Mouse (Mus musculus): ENCODE measurements at regions not wholly inside any gene's neighbourhood (a gene's known extent, or its start where the extent isn't known, plus 50 kb on each side); places are given as distances from the start of the nearest gene placed in this dataset.

DNA sequence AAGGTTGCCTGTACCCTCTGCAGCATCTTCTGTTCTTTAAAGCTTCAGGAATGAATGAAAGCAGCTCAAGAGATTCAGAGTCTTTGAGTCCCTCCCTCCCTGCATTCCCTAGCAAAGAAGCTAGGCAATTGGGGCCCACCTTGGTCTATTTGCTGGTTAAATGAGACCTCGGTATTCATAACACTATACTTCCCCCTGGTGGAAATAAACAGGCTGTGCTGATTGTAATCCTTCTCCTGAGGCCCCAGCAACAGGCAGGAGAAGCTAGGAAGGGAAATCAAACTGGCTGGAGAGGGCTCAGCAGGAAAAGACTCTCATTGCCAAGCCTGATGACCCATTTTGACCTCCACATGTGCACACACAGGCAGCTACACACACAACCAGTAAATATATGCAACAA, 137.1 kb downstream of the Sh3bp4 start:
- peak; percentile 16 to 29 for DNase-seq

DNA sequence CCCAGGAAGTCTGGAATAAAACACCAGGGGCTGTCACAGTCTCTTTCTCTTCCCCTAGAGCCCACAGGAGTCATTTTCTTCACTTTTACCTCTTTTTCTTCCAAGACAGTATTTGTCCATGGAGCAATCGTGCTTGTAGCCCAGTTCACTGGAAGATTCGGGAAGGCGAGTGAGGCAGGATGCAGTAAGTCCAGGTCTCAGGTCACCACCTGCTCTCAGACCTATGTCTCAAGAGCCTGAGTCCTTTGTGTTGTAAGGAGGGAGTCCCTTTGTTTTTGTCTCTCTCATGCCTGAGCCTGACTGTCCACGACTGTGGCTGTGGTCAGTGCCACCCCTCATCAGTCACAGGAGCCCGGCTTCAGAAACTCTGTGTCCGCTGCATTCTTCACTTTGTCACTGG, 140.9 kb downstream of the Sh3bp4 start:
- DNase-seq, result no peak

DNA sequence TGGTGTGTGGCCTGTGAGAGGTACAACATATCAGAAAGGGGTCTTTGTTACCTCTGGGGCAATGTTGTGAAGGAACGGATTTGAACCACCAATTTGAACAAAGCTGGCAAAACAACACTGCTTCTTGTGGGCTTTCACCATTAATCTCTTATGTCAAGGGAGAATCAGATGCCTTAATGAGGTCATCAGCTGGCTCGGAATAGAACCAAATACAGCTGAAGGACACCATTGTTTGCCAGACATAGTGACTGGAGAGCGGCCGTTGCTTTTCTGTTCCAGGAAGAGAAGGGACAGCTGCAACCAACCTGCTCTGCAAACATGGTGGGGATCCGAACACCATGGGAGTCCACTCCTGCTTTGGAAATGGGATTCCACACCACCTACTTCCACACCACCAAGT, 158.2 kb downstream of the Sh3bp4 start:
- no peak for DNase-seq

DNA sequence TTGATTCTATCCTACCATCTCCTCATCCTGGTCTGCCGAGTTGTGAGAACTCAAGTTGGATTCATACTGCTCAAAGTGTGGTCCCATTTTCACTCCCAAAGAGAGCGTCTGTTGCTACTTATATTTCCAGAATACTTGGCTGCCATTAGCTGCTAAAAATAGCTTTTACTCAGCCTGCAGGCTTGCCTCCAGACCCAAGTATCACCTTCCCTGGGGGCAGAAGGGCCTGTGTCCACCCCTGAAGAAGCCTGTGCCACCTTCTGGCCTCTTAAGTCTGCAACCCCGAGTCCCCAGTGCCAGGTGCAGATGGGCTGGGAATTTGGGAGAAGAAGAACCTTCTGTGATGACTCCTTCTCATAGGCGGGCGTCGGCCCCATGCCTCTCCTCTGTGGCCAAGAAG, 161.5 kb downstream of the Sh3bp4 start:
- DNase-seq, result no peak

DNA sequence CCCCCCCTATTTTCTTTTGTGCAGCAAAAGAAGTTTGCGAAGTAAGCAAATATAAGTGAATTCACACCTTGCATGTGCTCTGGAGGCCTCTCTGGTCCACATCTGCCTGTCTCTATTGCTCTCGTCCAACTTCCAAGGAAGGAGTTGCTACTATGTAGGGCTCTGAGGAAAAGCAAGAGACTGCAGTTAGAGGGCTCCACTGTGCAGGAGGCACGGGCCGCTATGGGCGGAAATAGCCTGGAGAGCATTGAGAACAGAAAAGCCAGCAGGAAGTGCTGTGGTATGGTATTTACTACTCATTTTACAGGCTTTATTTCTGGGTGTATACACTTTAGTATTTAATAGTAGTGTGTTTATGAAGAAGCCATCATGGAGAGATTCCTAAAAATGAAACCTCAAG, 162.2 kb downstream of the Sh3bp4 start:
- DNase-seq, result no peak

DNA sequence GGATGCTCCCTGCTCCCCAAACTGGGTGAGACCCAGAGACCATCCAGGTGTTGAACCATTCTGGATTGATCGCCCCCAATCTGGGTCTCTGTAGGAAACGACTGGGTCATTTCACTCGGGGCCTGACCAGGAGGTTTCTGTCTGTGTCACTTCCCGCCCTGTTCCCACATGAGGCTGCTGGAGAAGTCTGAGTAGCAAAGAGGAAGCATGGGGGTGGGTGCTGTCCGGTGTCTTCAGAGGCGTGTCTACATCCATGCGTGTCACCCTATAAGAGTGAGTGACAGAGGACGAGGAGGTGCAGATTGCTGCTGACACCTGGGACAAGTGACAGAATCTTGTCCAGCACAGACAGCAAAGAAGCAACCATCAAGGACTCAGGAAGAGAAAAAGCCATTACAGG, 164.7 kb downstream of the Sh3bp4 start:
- peak; percentile 14 to 50 for DNase-seq

DNA sequence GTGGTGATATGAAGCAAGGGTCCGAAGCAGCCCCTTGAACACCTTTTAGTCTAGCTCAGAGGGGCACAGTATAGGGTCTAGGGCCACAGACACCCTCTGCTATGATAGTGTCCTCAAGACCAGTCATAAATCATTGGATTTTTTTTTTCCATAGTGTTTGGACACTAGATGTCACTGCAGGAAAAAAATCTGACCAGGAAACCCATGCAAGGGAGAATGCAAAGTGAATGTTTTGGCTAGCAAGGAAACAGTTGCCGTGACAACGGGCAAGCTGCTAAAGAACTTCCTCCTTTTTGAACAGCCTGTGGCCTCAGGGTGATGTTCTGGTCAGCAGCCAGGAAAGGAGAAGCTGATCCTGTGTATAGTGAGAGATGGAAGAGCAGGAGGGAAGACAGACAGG, 165.1 kb downstream of the Sh3bp4 start:
- DNase-seq, result peak; percentile 70 to 79

DNA sequence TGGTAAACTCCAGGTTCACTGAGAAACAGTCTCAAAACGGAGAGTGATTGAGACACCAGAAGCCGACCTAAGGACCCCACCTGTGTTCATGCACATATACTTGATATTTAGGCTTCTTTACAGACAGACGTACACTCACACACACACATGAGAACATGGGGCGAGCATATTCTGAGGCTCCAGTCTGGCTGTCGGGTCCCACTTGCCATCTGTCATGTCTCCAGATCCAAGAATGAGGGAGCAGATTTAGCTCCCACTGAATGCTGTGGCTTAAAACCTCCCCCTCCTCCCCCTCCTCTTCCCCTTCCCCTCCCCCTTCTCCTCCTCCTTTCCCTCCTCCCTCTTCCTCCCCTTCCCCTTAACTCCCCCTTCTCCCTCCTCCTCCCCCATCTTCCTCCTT, 167.5 kb downstream of the Sh3bp4 start:
- DNase-seq, result no peak

DNA sequence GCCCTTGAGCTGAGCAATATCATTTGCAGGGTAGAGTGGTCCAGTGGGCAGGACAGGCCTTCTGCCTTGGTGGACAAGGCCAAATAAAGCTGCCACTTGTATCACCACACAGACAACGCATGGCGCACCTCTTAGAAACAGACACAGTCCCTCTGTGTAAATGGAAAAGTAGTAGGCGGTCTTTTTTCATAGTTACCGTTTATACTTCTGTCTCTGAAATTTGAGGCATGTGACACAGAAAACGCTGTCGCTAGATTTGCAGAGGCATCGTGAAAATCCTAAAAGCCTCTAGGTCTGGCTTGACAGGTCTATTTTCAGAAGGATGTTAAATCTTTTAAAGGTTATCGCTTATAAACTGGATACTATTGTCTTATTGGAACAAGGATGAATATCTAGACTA, 174.4 kb downstream of the Sh3bp4 start:
- DNase-seq, result no peak

DNA sequence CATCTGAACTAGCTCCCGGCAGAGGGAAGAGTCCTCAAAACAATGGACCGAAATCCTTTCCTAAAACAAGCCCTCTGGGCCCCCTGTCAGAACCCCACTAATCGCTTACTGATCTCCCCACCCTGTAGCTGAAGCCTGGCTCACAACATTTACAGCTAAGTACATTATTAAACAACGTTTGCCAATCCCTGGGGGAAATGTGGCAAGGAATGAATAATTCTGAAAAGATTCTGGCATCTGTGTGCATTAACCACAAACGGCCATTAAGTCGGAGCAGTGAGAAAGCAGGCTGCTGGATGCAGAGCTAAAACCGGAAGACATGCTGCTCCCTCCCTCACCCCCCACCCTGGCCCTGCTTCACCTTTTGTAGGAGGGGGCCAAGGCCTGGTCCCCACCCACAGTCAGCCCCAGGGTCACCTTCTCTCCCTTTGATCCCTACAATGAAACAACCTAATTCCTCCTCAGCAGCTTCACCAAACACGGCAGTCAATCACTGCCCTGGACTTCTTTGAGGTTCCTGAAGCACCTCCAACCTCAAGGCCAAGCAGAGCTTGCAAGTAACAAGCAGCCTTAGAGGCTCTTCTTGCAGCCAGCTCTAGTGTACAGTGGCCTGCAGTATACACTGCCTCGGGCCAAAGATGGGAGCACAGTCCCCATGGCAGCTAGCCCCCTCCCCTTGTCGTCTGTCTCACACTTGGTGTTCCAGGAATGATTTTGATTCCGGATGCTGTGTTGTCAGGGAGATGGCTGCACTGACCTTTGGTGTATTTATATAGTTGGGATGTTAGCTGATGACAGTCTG, 175.2 kb downstream of the Sh3bp4 start:
- no peak for DNase-seq

DNA sequence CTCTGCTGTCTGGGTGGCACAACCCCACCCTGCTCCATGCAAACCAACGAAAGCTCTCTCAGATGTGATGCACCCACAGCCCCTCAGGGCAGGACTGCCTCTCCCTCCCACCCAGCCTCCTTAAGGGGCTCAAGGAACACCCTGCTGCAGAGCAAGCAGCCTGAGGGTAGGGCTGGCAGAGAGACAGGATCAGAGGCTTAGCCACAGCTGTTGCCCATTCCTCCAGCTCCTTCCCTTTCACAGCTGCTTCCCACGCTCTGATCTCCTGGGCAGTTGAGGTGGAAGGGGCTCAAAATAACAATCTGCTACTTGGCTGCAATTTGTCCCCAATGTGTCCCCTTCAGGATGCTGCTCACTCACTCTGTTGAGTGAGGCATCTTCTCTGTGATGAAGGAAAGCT, 181.5 kb downstream of the Sh3bp4 start:
- DNase-seq, result no peak

DNA sequence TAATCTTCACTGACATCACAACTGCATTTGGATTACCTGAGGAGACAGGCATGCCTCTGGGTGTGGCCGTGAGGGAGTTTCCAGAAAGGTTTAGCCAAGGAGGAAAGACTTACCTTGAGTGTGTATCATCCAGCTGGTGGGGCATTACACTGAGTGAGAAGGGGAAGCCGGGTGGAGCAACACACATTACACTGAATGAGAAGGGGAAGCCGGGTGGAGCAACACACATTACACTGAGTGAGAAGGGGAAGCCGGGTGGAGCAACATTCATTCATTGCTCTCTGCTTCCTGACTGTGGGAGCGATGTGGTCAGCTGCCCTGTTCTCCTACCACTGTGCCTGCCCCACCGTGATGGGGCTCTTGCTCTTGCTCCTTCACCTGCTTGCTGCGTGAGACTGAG, 182.3 kb downstream of the Sh3bp4 start:
- DNase-seq, result no peak

DNA sequence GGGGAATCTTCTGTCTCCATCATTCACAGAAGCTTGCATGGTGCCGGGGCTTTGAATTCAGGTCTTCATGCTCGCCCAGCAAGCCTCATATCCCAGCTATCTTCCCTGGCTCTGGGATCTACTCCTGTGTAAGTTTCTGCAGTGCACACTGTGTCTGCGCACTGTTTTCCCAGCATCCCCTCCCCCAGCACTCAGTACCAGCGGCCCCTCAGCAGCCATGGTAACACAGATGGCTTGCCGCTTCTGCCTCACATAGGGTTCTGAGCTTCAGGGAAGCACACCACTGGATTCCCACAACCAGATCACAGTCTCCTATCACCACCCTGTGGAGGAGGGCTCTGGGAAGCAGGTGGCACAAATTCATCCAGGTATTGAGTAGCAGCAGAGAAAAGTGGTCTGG, 187.7 kb downstream of the Sh3bp4 start:
- DNase-seq, result no peak

DNA sequence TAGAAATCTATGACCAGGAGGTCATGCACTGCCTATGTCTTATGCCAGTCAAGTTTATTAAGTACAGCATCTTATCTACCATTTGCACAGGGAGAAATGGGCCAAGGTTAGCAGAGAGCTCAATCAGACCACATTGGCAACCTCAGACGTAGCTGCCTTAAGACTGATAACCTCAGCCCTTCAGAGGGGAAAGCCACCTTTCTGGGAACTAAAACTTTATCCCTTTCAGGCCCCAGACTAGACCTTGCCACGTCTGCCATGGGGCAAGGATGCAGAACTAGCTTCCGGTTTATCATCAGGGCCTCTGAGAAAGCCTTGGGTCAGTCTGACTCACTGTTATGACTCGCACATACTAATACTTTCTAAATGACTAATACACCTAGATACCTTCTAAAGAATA, 188.8 kb upstream of the Agap1 start:
- DNase-seq, result no peak

DNA sequence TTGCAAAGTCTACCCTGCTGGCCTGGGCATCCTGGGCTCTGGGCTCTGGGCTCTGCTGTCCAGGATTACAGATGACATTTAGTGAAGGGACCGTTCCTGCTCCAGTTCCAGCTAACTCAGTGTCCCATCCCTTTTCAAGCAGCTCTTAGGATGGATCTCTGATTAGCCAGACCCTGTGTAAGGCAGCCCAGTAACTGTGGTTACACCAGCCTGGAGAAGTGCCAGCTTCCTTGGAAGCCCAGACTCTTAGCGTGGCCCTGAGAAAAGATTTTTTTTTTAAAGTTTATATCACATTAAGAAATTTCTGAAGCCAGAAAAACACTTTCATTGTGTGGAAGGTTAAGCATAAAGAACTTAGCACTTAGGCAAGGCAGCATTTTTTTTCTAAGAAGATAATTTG, 185.8 kb upstream of the Agap1 start:
- no peak for DNase-seq

DNA sequence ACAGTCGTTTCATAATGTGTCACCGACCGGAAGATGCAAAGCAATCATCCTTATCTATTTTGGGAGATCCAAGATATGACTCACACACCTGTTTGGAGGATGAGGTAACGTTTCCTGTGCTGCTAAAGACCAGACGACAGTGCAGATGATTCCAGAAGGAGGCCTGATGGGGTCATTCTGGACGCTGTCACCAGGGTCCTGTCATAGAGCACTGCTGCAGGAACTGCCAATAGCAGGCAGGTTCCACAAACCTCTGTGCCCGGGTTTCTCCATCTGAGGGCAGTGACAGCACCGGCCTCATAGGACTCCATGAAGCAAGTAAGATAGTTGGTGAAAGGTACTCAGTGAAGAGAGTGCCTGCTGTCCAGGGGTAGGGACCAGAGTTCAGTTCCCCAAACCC, 182.9 kb upstream of the Agap1 start:
- DNase-seq, result no peak

DNA sequence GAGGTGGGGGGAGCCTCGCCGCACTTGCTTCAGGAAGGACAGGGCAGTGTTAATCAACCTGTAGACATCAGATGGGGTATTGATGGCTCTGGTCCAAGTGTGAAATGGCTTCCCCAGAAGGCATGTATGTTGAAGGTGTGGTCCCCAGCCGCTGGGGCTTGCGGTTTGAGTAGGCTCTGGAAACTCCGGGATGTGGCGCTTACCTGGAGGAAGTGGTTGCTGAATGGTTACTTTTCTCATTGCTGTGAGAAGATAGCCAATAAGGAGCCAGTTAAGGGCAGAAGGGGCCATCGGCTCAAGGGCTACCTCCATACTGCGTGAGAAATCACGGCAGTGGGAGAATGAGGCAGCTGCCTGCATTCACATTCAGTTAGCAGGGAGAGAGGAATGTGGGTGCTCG, 181.6 kb upstream of the Agap1 start:
- no peak for DNase-seq

DNA sequence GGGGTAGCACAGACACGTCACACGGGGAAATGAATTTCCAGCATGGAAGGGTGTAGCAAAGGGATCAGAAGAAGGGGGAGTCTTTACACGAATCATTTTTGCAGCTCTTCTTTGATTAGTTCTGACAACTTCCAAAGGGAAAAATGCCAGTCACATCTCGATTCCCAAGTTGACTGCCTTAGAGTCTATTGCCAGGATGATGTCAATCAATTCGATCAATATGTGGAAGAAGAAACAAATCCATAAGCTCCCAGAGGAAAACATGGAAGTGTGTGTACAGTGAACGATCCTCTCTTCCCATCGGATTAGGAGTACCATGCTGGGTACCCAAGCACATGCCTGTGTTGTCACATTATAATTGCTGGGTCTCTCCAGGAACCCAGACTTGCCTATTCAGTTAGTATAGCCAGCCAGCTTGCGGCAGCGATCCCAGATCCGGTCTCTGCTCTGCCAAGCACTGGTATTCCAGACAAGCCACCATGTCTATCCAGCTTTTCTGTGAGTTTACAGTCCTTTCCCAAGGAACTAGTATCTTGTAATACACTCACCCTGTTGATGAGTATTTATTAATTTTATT, 180.7 kb upstream of the Agap1 start:
- no peak for DNase-seq

DNA sequence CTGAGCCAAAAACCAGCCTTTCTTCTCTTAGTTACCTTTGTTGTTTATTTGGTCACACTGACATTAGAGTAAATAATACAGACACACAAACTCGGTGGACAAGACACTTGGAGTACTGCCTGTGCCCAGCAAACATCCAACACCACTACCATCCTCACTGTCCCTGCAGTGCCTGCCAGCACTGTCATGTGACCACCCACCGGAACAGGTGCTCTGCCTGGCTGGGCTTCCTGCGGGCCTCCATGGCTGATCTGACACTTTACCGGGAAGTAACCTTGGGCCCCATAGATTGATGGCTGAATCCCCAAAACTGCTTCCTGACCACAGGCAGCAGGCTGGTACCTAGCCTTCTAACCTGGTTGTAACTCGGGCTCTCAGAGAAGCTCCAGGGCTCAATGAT, 175.2 kb upstream of the Agap1 start:
- DNase-seq, result no peak

DNA sequence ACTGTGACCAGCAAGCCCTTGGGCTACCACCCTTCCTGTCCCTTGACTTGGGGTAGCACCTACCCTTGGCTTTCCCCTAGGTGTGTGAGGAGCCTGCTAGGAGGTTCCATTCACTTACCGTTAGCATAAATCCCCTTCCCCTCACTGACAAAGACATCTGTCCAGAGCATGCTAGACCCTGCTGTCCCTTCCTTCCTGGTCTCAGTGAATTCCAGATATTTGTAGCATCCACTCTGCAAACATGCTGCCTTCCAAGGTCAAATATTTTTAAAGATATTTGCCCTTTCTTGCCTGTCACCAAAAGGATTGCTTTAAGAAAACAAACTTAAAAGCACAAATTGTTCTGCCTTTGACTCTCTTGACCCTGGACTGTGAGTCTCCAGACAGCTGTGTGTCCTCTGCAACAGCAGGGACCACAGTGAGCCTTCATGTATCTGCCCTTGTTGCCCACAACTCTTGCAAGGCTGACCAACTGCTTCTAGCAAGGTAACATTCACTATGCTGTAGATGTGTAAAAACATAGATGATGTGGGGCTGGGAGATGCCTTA, 173.4 kb upstream of the Agap1 start:
- no peak for DNase-seq

DNA sequence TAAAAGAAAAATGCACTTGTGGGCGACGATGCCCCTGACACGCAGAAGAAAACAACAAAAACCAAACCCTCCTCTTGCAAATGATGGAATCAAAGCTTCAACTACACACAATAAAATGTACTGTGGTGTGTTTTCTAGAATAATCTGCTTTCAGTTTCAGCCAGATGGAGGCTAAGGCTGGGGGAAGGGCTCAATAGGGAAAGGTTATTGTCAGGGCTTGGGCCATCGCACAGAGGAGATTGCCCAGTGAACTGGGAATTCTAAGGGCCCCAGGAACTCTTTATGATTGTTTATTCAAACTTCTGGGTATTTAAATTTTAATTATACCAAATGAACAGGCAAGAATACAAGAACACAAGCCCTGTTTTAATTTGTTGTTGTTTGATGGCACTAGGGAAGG, 169.6 kb upstream of the Agap1 start:
- DNase-seq, result no peak

DNA sequence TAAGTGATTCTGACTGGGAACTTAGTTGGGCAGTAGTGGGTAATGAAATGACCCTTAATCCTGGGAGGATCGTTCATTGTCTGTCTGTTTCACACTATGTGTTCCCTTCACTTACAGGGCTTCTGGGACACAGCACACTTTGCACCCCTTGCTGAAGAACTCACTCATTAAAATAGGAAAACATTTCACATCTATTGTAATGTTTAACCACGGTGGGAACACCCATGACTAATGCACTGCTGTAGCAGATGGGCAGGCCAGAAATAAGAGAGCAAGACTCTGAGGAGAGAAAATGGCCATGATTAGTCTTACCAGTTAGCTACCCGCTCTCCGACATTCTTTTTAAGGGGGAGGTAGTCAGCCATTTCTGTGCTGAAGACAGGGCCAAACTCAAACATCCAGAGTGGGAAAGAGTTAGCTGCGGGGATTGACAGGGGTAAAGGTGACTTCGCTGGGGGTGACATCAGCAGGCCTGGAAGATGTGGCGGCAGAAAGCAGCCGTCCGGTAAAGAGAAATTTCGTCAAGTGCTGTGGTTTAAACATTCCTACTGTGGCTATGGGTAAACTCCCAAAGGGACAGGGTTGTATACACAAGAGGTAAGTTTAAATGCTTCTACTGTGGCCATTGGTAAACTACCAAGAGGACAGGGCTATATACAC, 167.3 kb upstream of the Agap1 start:
- no peak for DNase-seq

DNA sequence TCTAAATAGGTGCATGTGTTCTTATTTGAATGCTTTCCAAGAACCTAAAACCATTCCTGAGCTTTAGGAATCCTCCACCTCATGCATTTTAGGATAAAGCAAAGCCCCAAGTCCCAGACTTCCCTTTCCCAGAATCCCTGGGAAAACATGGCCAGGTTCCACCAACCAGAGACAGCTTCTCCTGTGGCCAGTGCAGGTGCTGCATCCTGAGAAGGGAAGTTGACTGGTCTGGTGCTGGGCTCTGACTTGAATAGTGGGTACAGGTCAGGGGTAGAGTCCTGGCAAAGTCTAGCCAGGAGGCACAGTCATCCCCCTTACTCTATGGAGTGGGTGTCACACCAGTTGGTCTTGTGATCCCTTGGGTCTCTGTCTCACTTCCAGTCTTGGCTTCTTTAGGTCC, 166.6 kb upstream of the Agap1 start:
- no peak for DNase-seq

DNA sequence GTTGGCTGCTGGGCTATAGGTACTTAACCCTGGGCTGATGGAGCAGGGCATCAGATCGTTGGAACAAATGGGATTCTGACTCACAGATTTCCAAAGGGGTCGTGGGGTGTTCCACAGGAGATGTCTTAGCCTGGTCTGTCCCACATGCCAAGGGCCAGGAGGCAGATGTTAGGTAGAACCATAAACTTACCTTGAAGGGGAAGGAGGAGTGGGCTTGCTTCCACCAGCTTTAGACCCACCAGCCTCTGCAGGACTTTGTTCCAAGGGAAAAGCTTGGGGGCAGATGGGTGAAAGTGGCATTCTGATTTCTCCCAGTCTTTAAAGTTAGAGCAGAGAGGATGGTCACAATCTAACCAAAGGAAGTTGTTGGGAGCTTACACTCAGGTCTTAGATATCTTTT, 165.7 kb upstream of the Agap1 start:
- DNase-seq, result no peak
